ENCODE assay signal across 25 mouse cellular contexts in genomic region chr1:43377491-43378263, GRCm38 (mm10).
DNase-seq lines count a peak whose midpoint lies in the region; ATAC-seq and TF ChIP-seq lines count a peak whose summit lies in the region.
"Had no signal": no experiment of that assay in that cellular context is flagged by ENCODE, and none has a peak within 500 bp of the region (broad histone marks: within the 10 kb centered on the region; RNA-seq: fewer than 3 reads in every experiment).

No protein-coding gene starts in this region.

- no peak for DNase-seq in kidney, postnatal 10 days
- DNase-seq in kidney, postnatal 4 days, result no peak
- DNase-seq in liver, embryonic 11.5 days (ENCODE audit: low spot score), result no peak
- DNase-seq: adrenal gland, adult 8-10 months; adrenal gland, postnatal 14 days; adrenal gland, postnatal 36 days; B cell, adult 2 months; cerebellum, adult 11-12 months; cerebellum, adult 2 months; cerebellum, adult 9-10 months; cerebellum, postnatal 10 days; cerebellum, postnatal 25 days had no signal

- TF ChIP-seq CTCF in intestine, postnatal 0 days (IDR thresholded peaks at IDR 0.05; ENCODE audit: low read depth), result no peak

- H3K9ac ChIP-seq in kidney, embryonic 14.5 days (ENCODE audit: low read depth, low read length), result no peak overlapping the region
- H3K9ac ChIP-seq in kidney, embryonic 16.5 days (replicated peaks; ENCODE audit: low read length), result no peak overlapping the region
- H3K9ac ChIP-seq in intestine, embryonic 15.5 days, result no peak overlapping the region
- H3K9ac ChIP-seq in intestine, postnatal 0 days (ENCODE audit: low read depth, low read length), result no peak overlapping the region
- no peak overlapping the region for H3K9ac ChIP-seq in liver, embryonic 11.5 days (ENCODE audit: low read depth, low read length)
- H3K9ac ChIP-seq in neural tube, embryonic 15.5 days (replicated peaks), result no peak overlapping the region
- H3K9ac ChIP-seq: embryonic facial prominence, embryonic 12.5 days; forebrain, embryonic 13.5 days had no signal

- H3K36me3 ChIP-seq in kidney, embryonic 14.5 days (ENCODE audit: control insufficient read depth, insufficient read depth, low read length), result no peaks in the 10 kb centered on the region
- H3K36me3 ChIP-seq in kidney, embryonic 16.5 days (ENCODE audit: insufficient read depth, low read length), result no peaks in the 10 kb centered on the region
- no peaks in the 10 kb centered on the region for H3K36me3 ChIP-seq in intestine, embryonic 15.5 days
- H3K36me3 ChIP-seq in intestine, postnatal 0 days (ENCODE audit: control insufficient read depth, insufficient read depth), result no peaks in the 10 kb centered on the region
- no peaks in the 10 kb centered on the region for H3K36me3 ChIP-seq in liver, embryonic 11.5 days (ENCODE audit: control insufficient read depth, insufficient read depth, low read length)
- no peaks in the 10 kb centered on the region for H3K36me3 ChIP-seq in neural tube, embryonic 15.5 days
- H3K36me3 ChIP-seq: embryonic facial prominence, embryonic 10.5 days; embryonic facial prominence, embryonic 12.5 days; G1E had no signal

- no peak overlapping the region for H3K4me3 ChIP-seq in kidney, embryonic 14.5 days (ENCODE audit: low read length)
- no peak overlapping the region for H3K4me3 ChIP-seq in kidney, embryonic 16.5 days (ENCODE audit: low read length)
- H3K4me3 ChIP-seq in intestine, embryonic 15.5 days (replicated peaks), result no peak overlapping the region
- no peak overlapping the region for H3K4me3 ChIP-seq in intestine, postnatal 0 days (ENCODE audit: low read depth, low read length)
- H3K4me3 ChIP-seq in liver, embryonic 11.5 days (ENCODE audit: low read depth, low read length), result no peak overlapping the region
- H3K4me3 ChIP-seq in neural tube, embryonic 15.5 days (replicated peaks), result no peak overlapping the region
- H3K4me3 ChIP-seq: embryonic facial prominence, embryonic 10.5 days; embryonic facial prominence, embryonic 12.5 days; forebrain, embryonic 13.5 days had no signal

- 89% methylated on average over 4 of the region's 4 CpGs for WGBS in kidney, embryonic 14.5 days
- WGBS in kidney, embryonic 16.5 days, result 86% methylated on average over 4 of the region's 4 CpGs
- 76% methylated on average over 4 of the region's 4 CpGs for WGBS in intestine, embryonic 15.5 days
- WGBS in intestine, postnatal 0 days, result 57% methylated on average over 4 of the region's 4 CpGs
- WGBS in liver, embryonic 11.5 days, result 83% methylated on average over 4 of the region's 4 CpGs
- 86% methylated on average over 4 of the region's 4 CpGs for WGBS in neural tube, embryonic 15.5 days

- no peaks in the 10 kb centered on the region for H3K9me3 ChIP-seq in kidney, embryonic 14.5 days (ENCODE audit: control insufficient read depth, low read length)
- H3K9me3 ChIP-seq in kidney, embryonic 16.5 days (ENCODE audit: low read length), result no peaks in the 10 kb centered on the region
- H3K9me3 ChIP-seq in intestine, embryonic 15.5 days, result no peaks in the 10 kb centered on the region
- H3K9me3 ChIP-seq in intestine, postnatal 0 days (ENCODE audit: control insufficient read depth), result no peaks in the 10 kb centered on the region
- no peaks in the 10 kb centered on the region for H3K9me3 ChIP-seq in liver, embryonic 11.5 days (ENCODE audit: control insufficient read depth, low read length)
- no peaks in the 10 kb centered on the region for H3K9me3 ChIP-seq in neural tube, embryonic 15.5 days (replicated peaks)
- H3K9me3 ChIP-seq: embryonic facial prominence, embryonic 10.5 days; embryonic facial prominence, embryonic 12.5 days; forebrain, embryonic 13.5 days; G1E had no signal

- H3K4me2 ChIP-seq in kidney, embryonic 14.5 days (replicated peaks; ENCODE audit: low read depth, low read length), result no peak overlapping the region
- no peak overlapping the region for H3K4me2 ChIP-seq in kidney, embryonic 16.5 days (replicated peaks; ENCODE audit: low read depth, low read length)
- H3K4me2 ChIP-seq in intestine, embryonic 15.5 days (replicated peaks), result no peak overlapping the region
- H3K4me2 ChIP-seq in intestine, postnatal 0 days (replicated peaks; ENCODE audit: low read depth), result no peak overlapping the region
- no peak overlapping the region for H3K4me2 ChIP-seq in liver, embryonic 11.5 days
- no peak overlapping the region for H3K4me2 ChIP-seq in neural tube, embryonic 15.5 days
- H3K4me2 ChIP-seq: embryonic facial prominence, embryonic 12.5 days; forebrain, embryonic 13.5 days had no signal

- ATAC-seq in kidney, embryonic 14.5 days (ENCODE audit: low FRiP score, low TSS enrichment), result no peak
- peak; percentile 74; the same call in 1 of the 2 replicates for ATAC-seq in kidney, embryonic 16.5 days (ENCODE audit: low FRiP score, low TSS enrichment)
- peak; percentile 79 for ATAC-seq in intestine, embryonic 15.5 days
- peak; percentile 92 for ATAC-seq in intestine, postnatal 0 days
- ATAC-seq in liver, embryonic 11.5 days (replicated peaks; ENCODE audit: low FRiP score), result no peak
- ATAC-seq in neural tube, embryonic 15.5 days (ENCODE audit: low FRiP score), result no peak
- ATAC-seq: activated CD4-positive, CD25-positive, alpha-beta regulatory T cell, adult 4 months; CD4-positive, CD25-positive, alpha-beta regulatory T cell, adult 4 months; forebrain, embryonic 13.5 days; Patski had no signal

- no peaks in the 10 kb centered on the region for H3K4me1 ChIP-seq in kidney, embryonic 14.5 days (ENCODE audit: control insufficient read depth, insufficient read depth, low read length)
- peaks cover 9% of the 10 kb centered on the region; the same call in 1 of the 2 replicates for H3K4me1 ChIP-seq in kidney, embryonic 16.5 days (ENCODE audit: insufficient read depth, low read length)
- H3K4me1 ChIP-seq in intestine, embryonic 15.5 days (replicated peaks), result no peaks in the 10 kb centered on the region
- peaks cover 6% of the 10 kb centered on the region for H3K4me1 ChIP-seq in intestine, postnatal 0 days (replicated peaks; ENCODE audit: control insufficient read depth, insufficient read depth, low read length)
- H3K4me1 ChIP-seq in liver, embryonic 11.5 days (replicated peaks; ENCODE audit: control insufficient read depth, insufficient read depth, low read length), result no peaks in the 10 kb centered on the region
- H3K4me1 ChIP-seq in neural tube, embryonic 15.5 days, result no peaks in the 10 kb centered on the region
- H3K4me1 ChIP-seq: embryonic facial prominence, embryonic 12.5 days; forebrain, embryonic 13.5 days had no signal

- no peaks in the 10 kb centered on the region for H3K27me3 ChIP-seq in kidney, embryonic 14.5 days (ENCODE audit: control insufficient read depth, insufficient read depth, low read length)
- H3K27me3 ChIP-seq in kidney, embryonic 16.5 days (ENCODE audit: insufficient read depth, low read length), result no peaks in the 10 kb centered on the region
- no peaks in the 10 kb centered on the region for H3K27me3 ChIP-seq in intestine, embryonic 15.5 days (replicated peaks)
- no peaks in the 10 kb centered on the region for H3K27me3 ChIP-seq in intestine, postnatal 0 days (replicated peaks; ENCODE audit: control insufficient read depth, insufficient read depth, low read length)
- H3K27me3 ChIP-seq in liver, embryonic 11.5 days (replicated peaks; ENCODE audit: control insufficient read depth, insufficient read depth, low read length), result no peaks in the 10 kb centered on the region
- H3K27me3 ChIP-seq in neural tube, embryonic 15.5 days (replicated peaks), result no peaks in the 10 kb centered on the region
- H3K27me3 ChIP-seq: CH12.LX; embryonic facial prominence, embryonic 12.5 days; forebrain, embryonic 13.5 days; Patski had no signal

- H3K27ac ChIP-seq in kidney, embryonic 14.5 days (ENCODE audit: low read depth, low read length), result peak overlapping the region; percentile 11
- peak overlapping the region; percentile 34 for H3K27ac ChIP-seq in kidney, embryonic 16.5 days (ENCODE audit: low read length)
- H3K27ac ChIP-seq in intestine, embryonic 15.5 days, result no peak overlapping the region
- peak overlapping the region; percentile 46 for H3K27ac ChIP-seq in intestine, postnatal 0 days (ENCODE audit: low read depth, low read length)
- no peak overlapping the region for H3K27ac ChIP-seq in liver, embryonic 11.5 days (ENCODE audit: low read depth, low read length)
- no peak overlapping the region for H3K27ac ChIP-seq in neural tube, embryonic 15.5 days (replicated peaks)
- H3K27ac ChIP-seq: embryonic facial prominence, embryonic 10.5 days; embryonic facial prominence, embryonic 12.5 days; forebrain, embryonic 13.5 days had no signal

Comparison
In these comparisons a context has a peak if more than half of its experiments do, and no peak if none do; other contexts are left out.
1. ATAC-seq: peak in kidney, embryonic 16.5 days (single experiment), intestine, embryonic 15.5 days (single experiment) and intestine, postnatal 0 days (single experiment); none in kidney, embryonic 14.5 days (single experiment), liver, embryonic 11.5 days (single experiment) and neural tube, embryonic 15.5 days (single experiment).
2. H3K27ac ChIP-seq: peak in kidney, embryonic 14.5 days (single experiment), kidney, embryonic 16.5 days (single experiment) and intestine, postnatal 0 days (single experiment); none in intestine, embryonic 15.5 days (single experiment), liver, embryonic 11.5 days (single experiment) and neural tube, embryonic 15.5 days (single experiment).